Comparison of ENCODE assay signal across 11 mouse cellular contexts in the genomic region with DNA sequence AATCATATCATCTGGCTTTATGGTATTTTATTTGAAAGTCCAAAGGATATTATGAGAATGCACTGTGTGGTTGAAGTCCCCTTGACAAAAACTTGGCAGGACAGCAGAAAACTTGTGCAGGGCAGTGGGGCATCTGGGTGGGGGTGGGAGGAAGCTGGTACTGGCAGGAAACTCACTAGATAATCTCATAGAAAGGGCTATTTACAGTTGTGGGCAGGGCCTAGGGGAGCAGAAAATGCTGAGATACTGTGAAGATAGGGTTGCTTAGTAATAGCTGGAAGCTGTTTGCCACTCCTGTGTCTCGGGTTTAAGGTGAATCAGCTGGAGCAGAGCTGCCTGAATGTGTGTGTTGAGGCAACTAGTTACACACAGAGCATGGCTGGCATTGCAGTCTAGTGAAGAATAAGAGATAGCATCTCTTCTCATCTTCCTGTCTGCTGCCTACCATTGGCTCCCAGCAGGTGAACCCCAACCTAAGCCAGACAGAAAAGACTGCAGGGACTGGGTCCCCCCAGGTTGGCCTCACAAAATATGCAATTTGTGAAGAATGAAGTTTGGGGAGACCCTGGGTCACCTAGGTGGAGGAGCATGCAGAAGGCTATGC. TPM values are rescaled to one million over a fixed set of nuclear protein-coding genes. Genes with fewer than 3 reads are reported as not detected.
A peak's percentile ranks its signal among the peaks of the same experiment; 100 is the strongest.
DNase-seq lines count a peak whose midpoint lies in the region; ATAC-seq and TF ChIP-seq lines count a peak whose summit lies in the region.
"Had no signal": no experiment of that assay in that cellular context is flagged by ENCODE, and none has a peak within 500 bp of the region (broad histone marks: within the 10 kb centered on the region; RNA-seq: fewer than 3 reads in every experiment).

No protein-coding gene starts in this region.

- DNase-seq in heart, adult 11 months: peak; percentile 78
- no peak for DNase-seq in heart, postnatal 36 days
- DNase-seq in midbrain, postnatal 0 days (ENCODE audit: low spot score): no peak
- DNase-seq in midbrain, embryonic 10.5 days (ENCODE audit: low spot score): no peak
- DNase-seq in spleen, adult 12 weeks (ENCODE audit: low spot score): no peak
- no peak for DNase-seq in right cerebral cortex, adult 2 months (ENCODE audit: low spot score in 2 of 2)
- DNase-seq: lung, adult 2 months had no signal

- H3K27ac ChIP-seq in midbrain, postnatal 0 days (ENCODE audit: low read depth, low read length): no peak overlapping the region
- no peak overlapping the region for H3K27ac ChIP-seq in midbrain, embryonic 10.5 days (replicated peaks)
- H3K27ac ChIP-seq in liver, embryonic 12.5 days: peak overlapping the region; percentile 46
- no peak overlapping the region for H3K27ac ChIP-seq in kidney, embryonic 15.5 days
- H3K27ac ChIP-seq: hindbrain, embryonic 15.5 days; neural tube, embryonic 13.5 days had no signal

- no peaks in the 10 kb centered on the region for H3K9me3 ChIP-seq in midbrain, postnatal 0 days (ENCODE audit: low read length)
- H3K9me3 ChIP-seq in midbrain, embryonic 10.5 days (replicated peaks): no peaks in the 10 kb centered on the region
- no peaks in the 10 kb centered on the region for H3K9me3 ChIP-seq in liver, embryonic 12.5 days (replicated peaks)
- H3K9me3 ChIP-seq in kidney, embryonic 15.5 days (replicated peaks): no peaks in the 10 kb centered on the region
- H3K9me3 ChIP-seq: hindbrain, embryonic 15.5 days; neural tube, embryonic 13.5 days had no signal

- ATAC-seq in midbrain, postnatal 0 days (ENCODE audit: low FRiP score): peak; percentile 18; the same call in 1 of the 2 replicates
- peak; percentile 71 for ATAC-seq in liver, embryonic 12.5 days
- ATAC-seq in kidney, embryonic 15.5 days (replicated peaks; ENCODE audit: low FRiP score): no peak

- no peaks in the 10 kb centered on the region for H3K27me3 ChIP-seq in midbrain, postnatal 0 days (ENCODE audit: insufficient read depth, low read length)
- H3K27me3 ChIP-seq in midbrain, embryonic 10.5 days (ENCODE audit: low read depth, poor library complexity, severe bottlenecking): no peaks in the 10 kb centered on the region
- no peaks in the 10 kb centered on the region for H3K27me3 ChIP-seq in liver, embryonic 12.5 days (replicated peaks)
- no peaks in the 10 kb centered on the region for H3K27me3 ChIP-seq in kidney, embryonic 15.5 days
- H3K27me3 ChIP-seq: hindbrain, embryonic 15.5 days; neural tube, embryonic 13.5 days had no signal

- 72% methylated on average over 1 of the region's 1 CpGs for WGBS in midbrain, postnatal 0 days
- 76% methylated on average over 1 of the region's 1 CpGs for WGBS in midbrain, embryonic 10.5 days
- WGBS in liver, embryonic 12.5 days (ENCODE audit: insufficient replicate concordance): 4% methylated on average over 1 of the region's 1 CpGs
- 55% methylated on average over 1 of the region's 1 CpGs for WGBS in kidney, embryonic 15.5 days

- peaks cover 26% of the 10 kb centered on the region for H3K36me3 ChIP-seq in midbrain, postnatal 0 days (ENCODE audit: insufficient read depth, low read length)
- H3K36me3 ChIP-seq in midbrain, embryonic 10.5 days: peaks cover 72% of the 10 kb centered on the region
- H3K36me3 ChIP-seq in liver, embryonic 12.5 days: peaks cover 68% of the 10 kb centered on the region
- H3K36me3 ChIP-seq in kidney, embryonic 15.5 days: peaks cover 82% of the 10 kb centered on the region

- TF ChIP-seq CTCF in midbrain, postnatal 0 days (IDR thresholded peaks at IDR 0.05): no peak

- H3K4me3 ChIP-seq in midbrain, postnatal 0 days (ENCODE audit: low read depth, low read length): no peak overlapping the region
- H3K4me3 ChIP-seq in midbrain, embryonic 10.5 days: no peak overlapping the region
- H3K4me3 ChIP-seq in liver, embryonic 12.5 days: no peak overlapping the region
- no peak overlapping the region for H3K4me3 ChIP-seq in kidney, embryonic 15.5 days (replicated peaks)
- H3K4me3 ChIP-seq: hindbrain, embryonic 15.5 days; neural tube, embryonic 13.5 days had no signal

- H3K9ac ChIP-seq in midbrain, postnatal 0 days (replicated peaks; ENCODE audit: low read length, poor library complexity, severe bottlenecking): no peak overlapping the region
- no peak overlapping the region for H3K9ac ChIP-seq in liver, embryonic 12.5 days
- H3K9ac ChIP-seq in kidney, embryonic 15.5 days: no peak overlapping the region
- H3K9ac ChIP-seq: hindbrain, embryonic 15.5 days; neural tube, embryonic 13.5 days had no signal

- no peak overlapping the region for H3K4me2 ChIP-seq in midbrain, postnatal 0 days (ENCODE audit: low read depth, low read length, poor library complexity, severe bottlenecking)
- no peak overlapping the region for H3K4me2 ChIP-seq in liver, embryonic 12.5 days
- no peak overlapping the region for H3K4me2 ChIP-seq in kidney, embryonic 15.5 days
- H3K4me2 ChIP-seq: hindbrain, embryonic 15.5 days; neural tube, embryonic 13.5 days had no signal

- no peaks in the 10 kb centered on the region for H3K4me1 ChIP-seq in midbrain, postnatal 0 days (ENCODE audit: insufficient read depth, low read length)
- no peaks in the 10 kb centered on the region for H3K4me1 ChIP-seq in midbrain, embryonic 10.5 days
- peaks cover 34% of the 10 kb centered on the region for H3K4me1 ChIP-seq in liver, embryonic 12.5 days
- no peaks in the 10 kb centered on the region for H3K4me1 ChIP-seq in kidney, embryonic 15.5 days
- H3K4me1 ChIP-seq: hindbrain, embryonic 15.5 days; neural tube, embryonic 13.5 days had no signal

- intact Hi-C loops in heart, postnatal 36 days (cut with DNase I): no loop called here

RNA-seq across cellular contexts. Expression of gene Nt5c3, which starts 44.3 kb away (rescaled TPM):
- 10 to 100 TPM; 74.2 to 94.4 TPM for total RNA-seq in heart, postnatal 36 days (2021)
- 83.2 and 98.4 TPM in 2 replicates for total RNA-seq in midbrain, postnatal 0 days (2014; rRNA removed)
- 181 and 182 TPM in 2 replicates for polyA plus RNA-seq in midbrain, postnatal 0 days (2015; fragmentation: Nextera tagmentation; extraction: Ambion mirVana)
- 67.5 and 71.8 TPM in 2 replicates for polyA plus RNA-seq in midbrain, embryonic 10.5 days (2016; fragmentation: Nextera tagmentation; extraction: Ambion mirVana)
- polyA plus RNA-seq in liver, embryonic 12.5 days (2016; fragmentation: Nextera tagmentation; extraction: Ambion mirVana): 216 and 218 TPM in 2 replicates
- 61.5 and 64.9 TPM in 2 replicates for polyA plus RNA-seq in kidney, embryonic 15.5 days (2015; fragmentation: Nextera tagmentation; extraction: Ambion mirVana)

RNA-seq across cellular contexts. Expression of gene Vmn1r4, which starts 44.4 kb away (rescaled TPM):
- total RNA-seq in heart, postnatal 36 days (2021): not detected
- total RNA-seq in midbrain, postnatal 0 days (2014; rRNA removed): 0.33 and 1.7 TPM in 2 replicates
- polyA plus RNA-seq in midbrain, postnatal 0 days (2015; fragmentation: Nextera tagmentation; extraction: Ambion mirVana): 0.46 and 0.88 TPM in 2 replicates
- 0.37 and 0.43 TPM in 2 replicates for polyA plus RNA-seq in midbrain, embryonic 10.5 days (2016; fragmentation: Nextera tagmentation; extraction: Ambion mirVana)
- 0.13 and 0.29 TPM in 2 replicates for polyA plus RNA-seq in liver, embryonic 12.5 days (2016; fragmentation: Nextera tagmentation; extraction: Ambion mirVana)
- polyA plus RNA-seq in kidney, embryonic 15.5 days (2015; fragmentation: Nextera tagmentation; extraction: Ambion mirVana): 0.28 and 0.39 TPM in 2 replicates

RNA-seq across cellular contexts. Expression of gene Fkbp9, which starts 47.6 kb away (rescaled TPM):
- 10 to 100 TPM; 88.2 to 88.8 TPM for total RNA-seq in heart, postnatal 36 days (2021)
- total RNA-seq in midbrain, postnatal 0 days (2014; rRNA removed): 44.8 and 46.5 TPM in 2 replicates
- polyA plus RNA-seq in midbrain, postnatal 0 days (2015; fragmentation: Nextera tagmentation; extraction: Ambion mirVana): 31.9 and 36.7 TPM in 2 replicates
- polyA plus RNA-seq in midbrain, embryonic 10.5 days (2016; fragmentation: Nextera tagmentation; extraction: Ambion mirVana): 64.5 and 65.3 TPM in 2 replicates
- 34.3 and 35.0 TPM in 2 replicates for polyA plus RNA-seq in liver, embryonic 12.5 days (2016; fragmentation: Nextera tagmentation; extraction: Ambion mirVana)
- 118 and 129 TPM in 2 replicates for polyA plus RNA-seq in kidney, embryonic 15.5 days (2015; fragmentation: Nextera tagmentation; extraction: Ambion mirVana)
